Mouse (Mus musculus) erythroblast, embryonic 14.5 days (primary cell): ENCODE measurements around the gene Drd5.

Source experiments
- GATA1 ChIP-seq: IDR thresholded peaks from 2 replicates; pipeline ENCODE4 v1.6.1; 2012; ENCODE audit warnings: low read length, inconsistent platforms, mixed read lengths
- TAL1 ChIP-seq: IDR thresholded peaks from 3 replicates; pipeline ENCODE4 v1.6.1; 2012; ENCODE audit warnings: low read length, inconsistent platforms, mixed read lengths

DNA sequence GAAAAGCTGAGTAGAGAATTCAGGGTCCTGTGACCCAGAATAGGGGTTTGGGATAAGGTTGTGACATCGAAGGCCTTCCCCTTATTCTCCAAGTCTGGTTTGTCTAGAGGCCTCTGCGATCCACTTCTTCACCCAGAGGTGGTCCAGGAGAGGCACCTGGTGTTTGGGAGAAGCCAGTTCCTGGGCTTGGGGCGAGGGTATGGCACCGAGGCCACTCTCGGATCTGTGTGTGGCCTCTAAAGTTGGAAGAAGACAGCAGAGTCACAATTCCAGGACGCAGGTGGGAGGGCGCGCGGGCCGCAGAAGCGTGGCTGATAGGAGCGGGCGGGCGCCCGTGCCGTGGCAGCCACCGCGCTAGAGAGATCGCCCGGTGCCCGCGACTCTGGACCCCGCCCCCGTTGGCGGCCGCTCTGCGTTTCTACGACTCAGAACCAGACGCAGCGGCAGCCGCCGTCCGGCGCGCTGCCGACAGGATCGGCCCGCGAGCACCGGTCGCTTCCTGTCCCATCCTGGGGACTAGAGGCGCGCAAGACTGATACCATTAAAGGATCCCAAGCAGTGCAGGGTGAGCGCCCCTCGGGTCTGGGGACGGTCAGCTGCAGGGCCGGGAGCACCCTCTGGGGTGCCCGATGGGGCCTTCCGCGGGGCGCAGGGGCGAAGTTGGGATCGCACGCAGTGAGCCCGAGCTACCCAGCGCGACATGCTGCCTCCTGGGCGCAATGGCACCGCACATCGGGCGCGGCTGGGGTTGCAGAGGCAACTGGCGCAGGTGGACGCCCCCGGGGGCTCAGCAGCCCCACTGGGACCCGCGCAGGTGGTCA lies at the start of gene Drd5:
- TF ChIP-seq GATA1 (no peak), TAL1 (no peak)
